Mouse (Mus musculus): ENCODE measurements around the gene Atp11a. TPM values are rescaled to one million over a fixed set of nuclear protein-coding genes. Genes with fewer than 3 reads are reported as not detected.

Atp11a gene
- polyA plus RNA-seq, 1 experiment from 2014 or later: 17.3 TPM

- Histone ChIP-seq H3K27me3 (no peaks in the 10 kb centered on the region), H3K9me3 (no peaks in the 10 kb centered on the region), H3K9ac (no peak overlapping the region), H3K4me1 (peaks cover 16% of the 10 kb centered on the region), H3K4me3 (no peak overlapping the region), H3K4me2 (no peak overlapping the region), H3K36me3 (no peaks in the 10 kb centered on the region), H3K27ac (no peak overlapping the region)
- 90% methylated on average over 5 of the region's 5 CpGs for WGBS
- no peak for ATAC-seq (ENCODE audit: insufficient number of reproducible peaks, insufficient read depth, low FRiP score, low TSS enrichment, low read depth)
These were observed 38.3 kb downstream of the Atp11a start for GRCm38 (mm10) chr8:12795011-12795671.

- Histone ChIP-seq H3K27me3 (no peaks in the 10 kb centered on the region), H3K4me3 (no peak overlapping the region), H3K36me3 (no peaks in the 10 kb centered on the region), H3K4me1 (peaks cover 39% of the 10 kb centered on the region), H3K4me2 (no peak overlapping the region), H3K9me3 (no peaks in the 10 kb centered on the region), H3K27ac (no peak overlapping the region), H3K9ac (no peak overlapping the region)
- ATAC-seq (ENCODE audit: insufficient number of reproducible peaks, insufficient read depth, low FRiP score, low TSS enrichment, low read depth): no peak
- WGBS: 77% methylated on average over 6 of the region's 6 CpGs
These were observed 42.3 kb downstream of the Atp11a start for GRCm38 (mm10) chr8:12799099-12799498.

GRCm38 (mm10) chr8:12799832-12800231 lies 43.0 kb downstream of the Atp11a start:
- Histone ChIP-seq H3K9ac (no peak overlapping the region), H3K4me3 (no peak overlapping the region), H3K27me3 (no peaks in the 10 kb centered on the region), H3K9me3 (no peaks in the 10 kb centered on the region), H3K4me2 (no peak overlapping the region), H3K4me1 (peaks cover 39% of the 10 kb centered on the region), H3K27ac (no peak overlapping the region), H3K36me3 (no peaks in the 10 kb centered on the region)
- ATAC-seq (ENCODE audit: insufficient number of reproducible peaks, insufficient read depth, low FRiP score, low TSS enrichment, low read depth): no peak
- 64% methylated on average over 6 of the region's 6 CpGs for WGBS

- Histone ChIP-seq H3K4me2 (no peak overlapping the region), H3K9me3 (no peaks in the 10 kb centered on the region), H3K27me3 (no peaks in the 10 kb centered on the region), H3K9ac (0 out of 2 replicates have a peak overlapping the region, but pooled peaks have one; percentile 2), H3K4me1 (peaks cover 39% of the 10 kb centered on the region), H3K36me3 (no peaks in the 10 kb centered on the region), H3K4me3 (no peak overlapping the region), H3K27ac (peak overlapping the region; percentile 13; the same call in 1 of the 2 replicates)
- ATAC-seq (ENCODE audit: insufficient number of reproducible peaks, insufficient read depth, low FRiP score, low TSS enrichment, low read depth): no peak
- WGBS: 47% methylated on average over 2 of the region's 2 CpGs
These were observed 43.4 kb downstream of the Atp11a start for GRCm38 (mm10) chr8:12800246-12800645.

GRCm38 (mm10) chr8:12801586-12801985 lies 44.8 kb downstream of the Atp11a start:
- no peak for ATAC-seq (ENCODE audit: insufficient number of reproducible peaks, insufficient read depth, low FRiP score, low TSS enrichment, low read depth)
- Histone ChIP-seq H3K4me1 (peaks cover 39% of the 10 kb centered on the region), H3K4me3 (no peak overlapping the region), H3K36me3 (peaks cover 2% of the 10 kb centered on the region), H3K27ac (no peak overlapping the region), H3K9ac (no peak overlapping the region), H3K9me3 (no peaks in the 10 kb centered on the region), H3K27me3 (no peaks in the 10 kb centered on the region), H3K4me2 (no peak overlapping the region)
- WGBS: 74% methylated on average over 10 of the region's 10 CpGs

GRCm38 (mm10) chr8:12803121-12803520 lies 46.3 kb downstream of the Atp11a start:
- H3K4me2 ChIP-seq: no peak overlapping the region
- no peak overlapping the region for H3K4me3 ChIP-seq
- peaks cover 37% of the 10 kb centered on the region for H3K4me1 ChIP-seq
- ATAC-seq (ENCODE audit: insufficient number of reproducible peaks, insufficient read depth, low FRiP score, low TSS enrichment, low read depth): no peak
- 85% methylated on average over 10 of the region's 10 CpGs for WGBS
- 0 out of 2 replicates have a peak overlapping the region, but pooled peaks have one; percentile 16 for H3K9ac ChIP-seq
- H3K27ac ChIP-seq: no peak overlapping the region
- no peaks in the 10 kb centered on the region for H3K9me3 ChIP-seq
- peaks cover 15% of the 10 kb centered on the region for H3K36me3 ChIP-seq
- no peaks in the 10 kb centered on the region for H3K27me3 ChIP-seq

GRCm38 (mm10) chr8:12804909-12805308 lies 48.1 kb downstream of the Atp11a start:
- WGBS: 77% methylated on average over 5 of the region's 5 CpGs
- Histone ChIP-seq H3K27ac (no peak overlapping the region), H3K36me3 (peaks cover 25% of the 10 kb centered on the region), H3K4me2 (no peak overlapping the region), H3K9me3 (no peaks in the 10 kb centered on the region), H3K4me3 (no peak overlapping the region), H3K9ac (no peak overlapping the region), H3K27me3 (no peaks in the 10 kb centered on the region), H3K4me1 (peaks cover 26% of the 10 kb centered on the region)
- ATAC-seq (ENCODE audit: insufficient number of reproducible peaks, insufficient read depth, low FRiP score, low TSS enrichment, low read depth): no peak

GRCm38 (mm10) chr8:12805569-12805968 lies 48.8 kb downstream of the Atp11a start:
- Histone ChIP-seq H3K27ac (no peak overlapping the region), H3K9ac (no peak overlapping the region), H3K27me3 (no peaks in the 10 kb centered on the region), H3K9me3 (no peaks in the 10 kb centered on the region), H3K4me2 (no peak overlapping the region), H3K4me3 (no peak overlapping the region), H3K4me1 (peaks cover 19% of the 10 kb centered on the region), H3K36me3 (peaks cover 25% of the 10 kb centered on the region)
- 66% methylated on average over 4 of the region's 4 CpGs for WGBS
- ATAC-seq (ENCODE audit: insufficient number of reproducible peaks, insufficient read depth, low FRiP score, low TSS enrichment, low read depth): no peak

- Histone ChIP-seq H3K36me3 (peaks cover 41% of the 10 kb centered on the region), H3K9ac (no peak overlapping the region), H3K4me1 (no peaks in the 10 kb centered on the region; the same call in 1 of the 2 replicates), H3K4me2 (no peak overlapping the region), H3K27me3 (no peaks in the 10 kb centered on the region), H3K27ac (no peak overlapping the region), H3K4me3 (no peak overlapping the region), H3K9me3 (no peaks in the 10 kb centered on the region)
- ATAC-seq (ENCODE audit: insufficient number of reproducible peaks, insufficient read depth, low FRiP score, low TSS enrichment, low read depth): no peak
- 86% methylated on average over 2 of the region's 2 CpGs for WGBS
These were observed 51.2 kb downstream of the Atp11a start for GRCm38 (mm10) chr8:12808018-12808417.

- no peaks in the 10 kb centered on the region; the same call in 1 of the 2 replicates for H3K4me1 ChIP-seq
- H3K4me3 ChIP-seq: no peak overlapping the region
- no peak overlapping the region for H3K4me2 ChIP-seq
- ATAC-seq (ENCODE audit: insufficient number of reproducible peaks, insufficient read depth, low FRiP score, low TSS enrichment, low read depth): no peak
- no peak overlapping the region for H3K27ac ChIP-seq
- H3K36me3 ChIP-seq: peaks cover 46% of the 10 kb centered on the region
- no peaks in the 10 kb centered on the region for H3K27me3 ChIP-seq
- H3K9me3 ChIP-seq: no peaks in the 10 kb centered on the region
- 84% methylated on average over 2 of the region's 2 CpGs for WGBS
- H3K9ac ChIP-seq: no peak overlapping the region
These were observed 52.7 kb downstream of the Atp11a start for GRCm38 (mm10) chr8:12809516-12809915.

GRCm38 (mm10) chr8:12811231-12811630 lies 54.4 kb downstream of the Atp11a start:
- 50% methylated on average over 6 of the region's 6 CpGs for WGBS
- Histone ChIP-seq H3K4me3 (no peak overlapping the region), H3K4me2 (no peak overlapping the region), H3K27me3 (no peaks in the 10 kb centered on the region), H3K4me1 (no peaks in the 10 kb centered on the region), H3K27ac (no peak overlapping the region), H3K9ac (no peak overlapping the region), H3K36me3 (peaks cover 46% of the 10 kb centered on the region), H3K9me3 (no peaks in the 10 kb centered on the region)
- no peak for ATAC-seq (ENCODE audit: insufficient number of reproducible peaks, insufficient read depth, low FRiP score, low TSS enrichment, low read depth)

GRCm38 (mm10) chr8:12816412-12816811 lies 59.6 kb downstream of the Atp11a start:
- H3K27me3 ChIP-seq: no peaks in the 10 kb centered on the region
- H3K36me3 ChIP-seq: peaks cover 53% of the 10 kb centered on the region
- no peak overlapping the region for H3K27ac ChIP-seq
- H3K4me3 ChIP-seq: no peak overlapping the region
- WGBS: 51% methylated on average over 6 of the region's 6 CpGs
- no peak for ATAC-seq (ENCODE audit: insufficient number of reproducible peaks, insufficient read depth, low FRiP score, low TSS enrichment, low read depth)
- H3K9me3 ChIP-seq: no peaks in the 10 kb centered on the region
- no peaks in the 10 kb centered on the region for H3K4me1 ChIP-seq
- H3K4me2 ChIP-seq: no peak overlapping the region
- H3K9ac ChIP-seq: no peak overlapping the region
